Mouse (Mus musculus) kidney, embryonic 14.5 days (tissue): ENCODE measurements at regions not wholly inside any gene's neighbourhood (a gene's known extent, or its start where the extent isn't known, plus 50 kb on each side); places are given as distances from the start of the nearest gene placed in this dataset.
"Not testable (repeated sequence)": the region's sequence is repeated elsewhere in the genome, so short reads cannot be mapped to it uniquely, and the experiment has no call there.

Experiments
- ATAC-seq: fragments of 200-750 bp; cut with Nextera tagmentation; 2 replicates; pipeline ENCODE4 v1.8.0; 2017; ENCODE audit warnings: moderate number of reproducible peaks, mild to moderate bottlenecking, moderate TSS enrichment, moderate library complexity; ENCODE audit not compliant: low FRiP score, low TSS enrichment
- H3K27ac ChIP-seq: fragments of 300-500 bp; sonication (generic); 2 replicates; pipeline ENCODE4 v1.5.1; 2014; ENCODE audit warnings: low read depth, mild to moderate bottlenecking, low read length, moderate library complexity, mixed read lengths
- H3K27me3 ChIP-seq: fragments of 300-500 bp; sonication (generic); 2 replicates; pipeline ENCODE4 v1.6.1; 2014; ENCODE audit warnings: mild to moderate bottlenecking, low read length; ENCODE audit not compliant: control insufficient read depth, insufficient read depth
- H3K36me3 ChIP-seq: fragments of 300-500 bp; sonication (generic); 2 replicates; pipeline ENCODE4 v1.6.1; 2014; ENCODE audit warnings: low read length, mixed read lengths; ENCODE audit not compliant: control insufficient read depth, insufficient read depth
- H3K4me1 ChIP-seq: fragments of 300-500 bp; sonication (generic); 2 replicates; pipeline ENCODE4 v1.6.1; 2014; ENCODE audit warnings: low read length, mixed read lengths; ENCODE audit not compliant: control insufficient read depth, insufficient read depth
- H3K4me2 ChIP-seq: fragments of 300-500 bp; sonication (generic); replicated peaks from 2 replicates; pipeline ENCODE4 v1.6.1; 2014; ENCODE audit warnings: low read depth, mild to moderate bottlenecking, low read length
- H3K4me3 ChIP-seq: fragments of 300-500 bp; sonication (generic); 2 replicates; pipeline ENCODE4 v1.5.1; 2014; ENCODE audit warnings: mild to moderate bottlenecking, low read length
- H3K9ac ChIP-seq: fragments of 300-500 bp; sonication (generic); 2 replicates; pipeline ENCODE4 v1.6.1; 2014; ENCODE audit warnings: low read depth, mild to moderate bottlenecking, low read length, moderate library complexity
- H3K9me3 ChIP-seq: fragments of 300-500 bp; sonication (generic); 2 replicates; pipeline ENCODE4 v1.6.1; 2016; ENCODE audit warnings: low read length; ENCODE audit not compliant: control insufficient read depth
- WGBS: fragments of 180-500 bp; shearing (Covaris S2); extraction: QIAGEN DNeasy Blood & Tissue Kit; methylation state at CpG from one replicate; pipeline ENCODE4 v1.1.7; 2014; 5-methylcytosine and 5-hydroxymethylcytosine counted together

GRCm38 (mm10) chr13:113464190-113465064 lies 153.9 kb downstream of the Snx18 start:
- no peak overlapping the region for H3K9ac ChIP-seq
- 70% methylated on average over 10 of the region's 10 CpGs for WGBS
- ATAC-seq = no peak
- no peak overlapping the region for H3K4me3 ChIP-seq
- H3K4me2 ChIP-seq = no peak overlapping the region
- H3K27ac ChIP-seq = no peak overlapping the region
- H3K36me3 ChIP-seq = no peaks in the 10 kb centered on the region
- no peaks in the 10 kb centered on the region for H3K27me3 ChIP-seq
- no peaks in the 10 kb centered on the region for H3K9me3 ChIP-seq
- H3K4me1 ChIP-seq = no peaks in the 10 kb centered on the region

- Histone ChIP-seq H3K36me3 (no peaks in the 10 kb centered on the region), H3K4me1 (no peaks in the 10 kb centered on the region), H3K9ac (no peak overlapping the region), H3K4me2 (no peak overlapping the region), H3K9me3 (no peaks in the 10 kb centered on the region), H3K4me3 (no peak overlapping the region), H3K27me3 (no peaks in the 10 kb centered on the region), H3K27ac (no peak overlapping the region)
- WGBS = 73% methylated on average over 4 of the region's 4 CpGs
- ATAC-seq = no peak
These were observed 154.9 kb downstream of the Snx18 start for GRCm38 (mm10) chr13:113463420-113463819.

- Histone ChIP-seq H3K9ac (no peak overlapping the region), H3K4me2 (no peak overlapping the region), H3K27ac (no peak overlapping the region), H3K4me1 (no peaks in the 10 kb centered on the region), H3K9me3 (no peaks in the 10 kb centered on the region), H3K4me3 (no peak overlapping the region), H3K36me3 (no peaks in the 10 kb centered on the region), H3K27me3 (no peaks in the 10 kb centered on the region)
- WGBS = 36% methylated on average over 11 of the region's 11 CpGs
- no peak for ATAC-seq
These were observed 161.7 kb downstream of the BC067074 start for GRCm38 (mm10) chr13:113454490-113455295.

GRCm38 (mm10) chr13:113448378-113448777 lies 155.4 kb downstream of the BC067074 start:
- no peak for ATAC-seq
- no peaks in the 10 kb centered on the region for H3K9me3 ChIP-seq
- no peaks in the 10 kb centered on the region for H3K4me1 ChIP-seq
- no peak overlapping the region for H3K9ac ChIP-seq
- H3K27ac ChIP-seq = no peak overlapping the region
- no peaks in the 10 kb centered on the region for H3K27me3 ChIP-seq
- no peak overlapping the region for H3K4me2 ChIP-seq
- 93% methylated on average over 1 of the region's 1 CpGs for WGBS
- no peaks in the 10 kb centered on the region for H3K36me3 ChIP-seq
- no peak overlapping the region for H3K4me3 ChIP-seq

GRCm38 (mm10) chr13:113446226-113446625 lies 153.3 kb downstream of the BC067074 start:
- ATAC-seq = no peak
- no peak overlapping the region for H3K27ac ChIP-seq
- H3K27me3 ChIP-seq = no peaks in the 10 kb centered on the region
- 70% methylated on average over 5 of the region's 5 CpGs for WGBS
- H3K4me2 ChIP-seq = no peak overlapping the region
- no peak overlapping the region for H3K4me3 ChIP-seq
- no peaks in the 10 kb centered on the region for H3K36me3 ChIP-seq
- H3K4me1 ChIP-seq = peaks cover 9% of the 10 kb centered on the region
- H3K9me3 ChIP-seq = no peaks in the 10 kb centered on the region
- H3K9ac ChIP-seq = no peak overlapping the region

- not testable (repeated sequence) for H3K4me3 ChIP-seq, ATAC-seq, H3K9me3 ChIP-seq, H3K27me3 ChIP-seq, H3K4me2 ChIP-seq, H3K9ac ChIP-seq, H3K36me3 ChIP-seq, H3K27ac ChIP-seq
- 89% methylated on average over 2 of the region's 2 CpGs for WGBS
- H3K4me1 ChIP-seq = peaks cover 12% of the 10 kb centered on the region
These were observed 151.5 kb downstream of the BC067074 start for GRCm38 (mm10) chr13:113444481-113444880.

GRCm38 (mm10) chr13:113443078-113443477 lies 150.1 kb downstream of the BC067074 start:
- Histone ChIP-seq H3K4me3 (no peak overlapping the region), H3K4me2 (no peak overlapping the region), H3K27ac (no peak overlapping the region), H3K9ac (no peak overlapping the region), H3K9me3 (no peaks in the 10 kb centered on the region), H3K36me3 (no peaks in the 10 kb centered on the region), H3K27me3 (no peaks in the 10 kb centered on the region), H3K4me1 (peaks cover 16% of the 10 kb centered on the region)
- WGBS = 90% methylated on average over 8 of the region's 8 CpGs
- no peak for ATAC-seq

- no peak overlapping the region for H3K9ac ChIP-seq
- H3K9me3 ChIP-seq = no peaks in the 10 kb centered on the region
- no peak overlapping the region for H3K4me2 ChIP-seq
- H3K36me3 ChIP-seq = no peaks in the 10 kb centered on the region
- H3K27me3 ChIP-seq = no peaks in the 10 kb centered on the region
- H3K4me3 ChIP-seq = no peak overlapping the region
- peaks cover 16% of the 10 kb centered on the region for H3K4me1 ChIP-seq
- 42% methylated on average over 9 of the region's 9 CpGs for WGBS
- ATAC-seq = no peak
- no peak overlapping the region for H3K27ac ChIP-seq
These were observed 149.2 kb downstream of the BC067074 start for GRCm38 (mm10) chr13:113442169-113442568.

- 66% methylated on average over 5 of the region's 5 CpGs for WGBS
- Histone ChIP-seq H3K36me3 (no peaks in the 10 kb centered on the region), H3K27ac (no peak overlapping the region), H3K4me2 (no peak overlapping the region), H3K9ac (no peak overlapping the region), H3K4me1 (peaks cover 16% of the 10 kb centered on the region), H3K4me3 (no peak overlapping the region), H3K27me3 (no peaks in the 10 kb centered on the region), H3K9me3 (no peaks in the 10 kb centered on the region)
- ATAC-seq = no peak
These were observed 147.2 kb downstream of the BC067074 start for GRCm38 (mm10) chr13:113440137-113440536.
